Mouse (Mus musculus) C2C12 (cell line): Measurements from ENCODE around the gene Snta1.

Source experiments
- CEBPB ChIP-seq: IDR thresholded peaks from one replicate; pipeline ENCODE4 v1.6.1; 2011; ENCODE audit warnings: low read depth, mild to moderate bottlenecking, control low read depth, moderate library complexity
- CTCF ChIP-seq: IDR thresholded peaks from one replicate; pipeline ENCODE4 v1.5.1; 2011; ENCODE audit not compliant: control insufficient read depth, insufficient read depth, insufficient read length
- MAX ChIP-seq: IDR thresholded peaks from one replicate; pipeline ENCODE4 v1.6.1; 2011; ENCODE audit warnings: mild to moderate bottlenecking, control low read depth
- MYOD1 ChIP-seq: IDR thresholded peaks from one replicate; pipeline ENCODE4 v1.6.1; 2011; ENCODE audit warnings: low read depth; ENCODE audit not compliant: control insufficient read depth, insufficient read length
- MYOG ChIP-seq: IDR thresholded peaks from one replicate; pipeline ENCODE4 v1.6.1; 2011; ENCODE audit not compliant: control insufficient read depth, insufficient read length; ENCODE audit errors: extremely low read depth
- USF1 ChIP-seq: IDR thresholded peaks from one replicate; pipeline ENCODE4 v1.6.1; 2011; ENCODE audit warnings: low read depth, mild to moderate bottlenecking, control low read depth, moderate library complexity

GRCm38 (mm10) chr2:154399325-154399724, 8.6 kb downstream of the Snta1 start:
- TF ChIP-seq CEBPB, result no peak
- TF ChIP-seq CTCF, result no peak
- no peak for TF ChIP-seq MYOD1
- TF ChIP-seq MYOG, result no peak
- TF ChIP-seq USF1, result no peak
- no peak for TF ChIP-seq MAX
